Mouse (Mus musculus) right cerebral cortex, postnatal 10 days (tissue): ENCODE data around the gene Ipmk.

Experiments
- DNase-seq, 2 experiments: peaks; one replicate each; pipeline ENCODE4 v3.0.0; 2021; ENCODE audit warnings: low spot score in 2 of 2

Gene Ipmk

GRCm38 (mm10) chr10:71340195-71340594 lies 7.4 kb upstream of the Ipmk start:
- no peak for DNase-seq

DNA sequence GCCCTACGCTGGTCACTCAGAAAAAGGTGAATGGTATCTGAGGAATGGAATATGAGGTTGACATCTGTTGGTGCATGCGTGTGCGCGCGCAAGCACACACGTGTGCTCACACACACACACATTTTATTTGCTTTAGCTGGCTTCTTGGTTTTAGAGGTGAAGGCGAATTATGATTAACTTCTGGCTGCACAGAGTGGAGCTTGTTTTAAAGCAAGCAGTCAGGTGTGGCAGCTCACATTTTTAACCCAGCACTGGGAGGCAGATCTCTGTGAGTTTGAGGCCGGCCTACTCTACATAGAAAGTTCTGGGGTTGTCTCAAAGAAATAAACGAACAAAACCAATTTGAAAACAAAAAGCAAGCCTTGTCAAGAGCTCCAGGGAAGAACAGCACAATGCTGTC lies 6.3 kb upstream of the Ipmk start:
- no peak for DNase-seq

DNA sequence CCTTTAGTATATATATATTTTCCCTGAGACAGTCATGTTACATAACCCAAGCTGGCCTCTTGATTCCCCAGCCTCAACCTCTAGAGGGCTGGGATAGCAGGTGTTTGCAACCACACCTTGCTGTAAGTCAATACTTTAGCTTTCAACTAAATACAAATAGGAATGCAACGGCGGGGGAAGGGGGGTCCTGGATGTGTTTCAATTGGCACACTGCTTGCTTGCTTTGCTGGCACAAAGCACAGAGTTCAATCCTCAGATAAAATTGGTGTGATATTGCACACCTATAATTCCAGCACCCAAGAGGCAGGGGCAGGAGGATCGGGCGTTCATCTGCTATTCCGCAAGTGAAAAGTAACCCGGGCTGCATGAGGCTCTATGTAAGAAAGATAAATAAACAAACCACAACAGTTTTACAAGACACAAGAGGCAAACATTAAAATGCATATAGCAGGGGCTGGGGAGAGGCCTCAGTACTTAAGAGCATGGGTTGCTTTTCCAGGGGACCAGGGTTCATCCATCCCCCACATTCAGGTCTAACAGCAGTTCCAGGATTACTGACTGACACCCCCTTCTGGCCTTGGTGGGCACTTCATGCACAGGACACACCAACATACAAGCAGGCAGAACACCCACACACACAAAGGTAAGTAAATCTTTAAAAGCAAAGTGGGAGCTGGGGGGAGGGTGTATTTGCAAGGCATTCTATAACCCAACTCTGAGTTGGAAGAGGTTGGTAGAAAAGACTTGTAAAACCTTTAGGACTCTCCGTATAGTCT lies 5.3 kb upstream of the Ipmk start:
- no peak for DNase-seq

- no peak for DNase-seq
Observed at GRCm38 (mm10) chr10:71343130-71343529, 4.4 kb upstream of the Ipmk start.

DNA sequence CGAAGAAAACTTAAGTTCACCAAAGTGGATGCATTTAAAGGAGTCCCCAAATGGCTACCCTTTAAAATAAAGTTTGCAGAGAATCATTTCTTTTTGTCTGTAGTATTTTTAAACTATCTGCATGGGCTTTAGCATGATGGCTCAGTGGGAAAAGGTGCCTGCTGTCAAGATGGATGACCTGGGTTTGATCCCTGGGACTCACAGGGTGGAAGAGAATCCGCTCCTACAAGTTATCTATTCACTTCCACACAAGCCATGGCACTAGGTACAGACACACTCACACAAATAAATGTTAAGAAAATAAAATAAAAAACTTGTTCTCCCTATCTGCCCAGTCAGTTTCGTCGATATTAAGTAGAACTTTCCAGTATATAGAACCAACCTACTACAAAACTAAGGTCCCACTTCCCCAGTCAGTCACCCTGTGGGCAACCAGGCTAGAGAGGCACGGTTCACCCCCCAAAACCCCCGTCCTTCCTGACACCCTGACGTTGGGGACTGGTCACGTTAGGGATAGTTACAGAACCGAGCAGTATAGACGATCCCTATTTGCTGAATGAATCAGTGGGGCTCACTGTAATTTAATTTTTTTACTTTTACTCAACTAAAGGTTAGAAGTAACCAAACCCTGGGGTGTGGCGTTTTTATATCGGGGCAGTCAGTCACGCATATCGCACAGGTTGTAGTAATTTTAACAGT lies 3.8 kb upstream of the Ipmk start:
- no peak for DNase-seq

DNA sequence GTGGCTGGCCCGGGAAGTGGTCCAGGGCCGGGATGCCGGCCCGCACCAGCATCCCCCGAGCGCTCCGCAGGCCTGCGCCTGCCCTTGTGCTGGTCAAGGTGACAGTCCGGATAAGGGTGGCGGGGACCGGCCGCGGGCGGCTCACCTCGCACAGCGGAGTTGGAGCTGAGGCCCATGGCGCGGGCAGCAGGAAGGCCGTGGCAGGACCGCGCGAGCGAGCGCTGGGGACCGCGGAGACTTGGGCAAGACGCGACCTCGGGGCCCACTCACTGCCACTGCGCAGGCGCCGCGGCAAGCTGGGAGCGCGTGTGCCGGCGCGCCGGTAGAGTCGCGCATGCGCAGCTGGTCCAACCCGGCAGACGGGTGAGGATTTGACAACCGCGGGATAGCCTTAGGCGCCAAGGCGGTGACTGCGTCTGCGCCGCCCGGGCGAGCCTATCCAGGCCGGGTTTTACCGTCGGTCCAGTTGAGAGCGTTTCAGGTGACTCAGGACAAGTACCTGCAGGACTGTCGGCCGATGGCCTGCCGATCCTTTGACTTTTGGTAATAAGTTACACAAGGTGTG lies 2.9 kb upstream of the Ipmk start, which contains the start of gene Cisd1:
Gene Cisd1 (minus strand): TSS at position 376 of the 565 bp plus-strand sequence.
- DNase-seq: peak; percentile 96 to 97

DNA sequence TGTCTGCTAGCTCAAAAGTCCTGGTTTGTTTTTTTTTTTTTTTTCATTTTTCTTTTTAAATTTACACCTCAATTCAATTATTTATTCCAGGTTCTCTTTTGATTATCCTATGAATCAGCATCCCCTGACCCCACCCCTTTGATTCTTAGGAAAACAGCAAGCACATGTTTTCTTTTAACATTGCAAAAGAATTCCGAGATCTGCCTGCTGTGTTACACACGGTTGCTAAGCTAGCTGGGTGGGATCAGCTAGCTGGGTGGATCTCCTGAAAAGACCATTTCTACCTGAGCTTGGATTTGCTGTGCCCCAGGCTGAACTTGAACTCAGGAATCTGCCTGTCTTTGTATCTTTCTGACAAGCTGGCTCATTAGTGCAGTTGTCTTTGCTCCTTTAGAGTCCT lies 1.5 kb upstream of the Ipmk start:
- no peak for DNase-seq

- DNase-seq: peak; percentile 76 to 81
Observed at GRCm38 (mm10) chr10:71346722-71347508, 648 bp upstream of the Ipmk start.

DNA sequence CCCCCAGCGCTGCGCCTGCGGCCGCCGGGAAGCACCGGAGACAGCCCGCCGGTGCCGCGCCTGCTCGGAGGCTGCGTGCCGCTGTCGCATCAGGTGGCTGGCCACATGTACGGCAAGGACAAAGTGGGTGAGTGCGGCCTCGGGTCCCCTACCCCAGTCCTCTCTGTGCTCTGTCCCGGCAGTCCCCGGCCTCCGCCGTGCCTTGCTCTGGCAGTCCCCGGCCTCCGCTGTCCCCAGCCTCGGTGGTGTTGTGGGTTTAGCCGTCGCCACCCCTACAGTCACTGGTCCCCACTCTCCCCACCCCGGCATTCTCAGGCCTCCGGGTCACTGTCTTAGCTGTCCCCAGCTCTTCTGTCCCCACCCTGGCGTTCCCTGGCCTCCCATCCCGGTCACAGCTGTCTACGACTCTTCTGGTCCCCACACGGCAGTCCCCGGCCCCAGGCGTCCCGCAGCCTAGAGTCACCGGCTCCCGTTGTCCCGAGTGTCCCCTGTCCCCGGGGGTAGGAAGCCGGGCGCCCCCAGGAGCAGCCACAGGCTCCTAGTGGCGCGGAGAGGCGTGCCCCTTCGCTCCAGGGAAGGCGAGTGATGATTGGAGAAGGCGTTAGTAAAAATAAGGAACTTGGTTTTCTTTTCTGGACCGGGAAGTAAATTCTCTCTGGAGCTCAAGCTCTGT lies 537 bp downstream of the Ipmk start:
- DNase-seq: peak; percentile 39 to 69

DNA sequence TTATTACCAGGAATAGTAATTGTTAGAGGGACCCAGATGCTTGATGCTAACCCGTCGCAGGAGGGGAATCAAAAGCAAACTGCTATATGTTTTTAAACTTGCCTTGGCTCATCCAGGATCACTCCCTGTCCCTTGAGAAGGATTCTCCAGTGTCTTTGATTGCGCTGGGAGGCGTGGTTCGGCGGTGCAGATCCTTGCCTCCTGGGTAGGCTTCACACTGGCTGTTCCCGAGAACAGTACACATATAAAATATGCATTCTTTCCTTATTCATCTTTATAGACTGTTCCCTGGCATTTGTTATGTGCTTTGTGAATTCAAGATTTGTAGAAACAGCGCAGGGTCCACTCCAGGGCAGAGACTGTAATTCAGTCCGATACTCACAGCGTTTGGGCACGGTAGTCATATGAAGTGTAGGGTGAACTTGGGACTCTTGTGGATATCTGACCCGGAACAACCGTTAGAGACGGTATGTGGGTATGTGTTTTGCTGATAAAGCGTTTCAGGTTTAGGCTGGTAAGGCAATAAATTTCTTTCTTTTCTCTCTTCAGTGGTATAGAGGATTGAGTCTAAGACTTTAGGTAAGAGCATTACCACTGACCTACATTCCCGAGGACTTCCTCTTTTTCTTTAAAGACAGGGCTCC lies 1.2 kb downstream of the Ipmk start:
- peak in 1 of 2 experiments; percentile 44 for DNase-seq

GRCm38 (mm10) chr10:71349290-71349689 lies 1.7 kb downstream of the Ipmk start:
- DNase-seq: no peak

- DNase-seq: peak; percentile 46 to 73
Observed at GRCm38 (mm10) chr10:71351301-71351700, 3.7 kb downstream of the Ipmk start.

- no peak for DNase-seq
Observed at GRCm38 (mm10) chr10:71353850-71354249, 6.3 kb downstream of the Ipmk start.

GRCm38 (mm10) chr10:71354947-71355346 lies 7.4 kb downstream of the Ipmk start:
- DNase-seq: no peak

DNA sequence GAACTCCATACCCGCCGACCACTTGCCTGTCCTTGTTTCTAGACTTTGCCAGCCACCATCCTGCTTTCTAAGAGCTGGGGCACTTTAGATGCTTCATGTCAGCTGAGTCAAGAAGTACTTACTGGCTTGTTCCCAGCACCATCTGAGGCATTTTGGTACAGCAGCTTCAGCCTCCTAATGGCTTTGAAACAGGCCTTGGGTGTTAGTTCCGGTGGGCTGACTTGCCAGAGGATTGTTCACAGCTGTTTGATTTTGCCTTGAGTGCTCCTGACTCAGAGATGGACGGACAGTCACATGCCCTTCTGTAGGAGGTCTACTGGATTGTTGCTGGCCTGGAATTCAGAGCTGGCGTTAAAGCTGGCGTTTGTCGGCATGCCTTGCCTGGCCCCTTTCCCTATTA lies 13.5 kb downstream of the Ipmk start:
- no peak for DNase-seq

DNA sequence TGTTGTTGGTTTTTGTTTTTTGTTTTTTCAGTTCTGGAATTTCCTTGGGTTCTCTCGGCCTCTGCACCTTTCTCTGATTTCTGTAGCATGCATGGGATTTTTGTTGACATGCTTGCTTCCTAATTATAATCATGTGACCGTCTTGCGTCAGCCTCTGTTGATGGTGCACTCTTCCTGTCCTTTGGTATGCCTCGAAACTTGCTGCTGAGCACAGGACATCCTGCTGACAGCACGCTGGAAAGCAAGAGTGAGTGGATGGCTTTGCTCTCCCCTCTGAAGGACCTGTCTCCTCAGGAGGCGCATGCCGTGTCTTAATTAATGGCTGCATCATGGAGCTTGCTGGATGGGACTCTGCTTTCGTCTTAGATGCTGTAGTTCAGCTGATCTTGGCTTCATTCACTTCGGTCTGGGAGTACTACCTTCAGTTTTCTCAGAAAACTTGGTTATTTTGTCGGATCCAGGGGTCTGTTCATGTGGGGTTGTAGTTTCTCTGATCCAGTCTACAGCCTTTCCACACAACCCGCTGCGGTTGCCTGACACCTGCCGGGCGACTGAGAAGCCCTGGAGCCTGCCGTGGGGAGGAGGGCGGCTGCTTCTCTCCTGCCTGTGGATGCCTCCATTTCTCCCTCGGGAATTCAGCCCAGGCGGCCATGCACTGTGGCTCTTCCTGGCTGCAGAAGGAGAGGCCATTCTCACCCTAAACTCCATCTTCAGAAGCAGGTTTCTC lies 14.4 kb downstream of the Ipmk start:
- DNase-seq: no peak

- DNase-seq: no peak
Observed at GRCm38 (mm10) chr10:71363440-71363839, 15.9 kb downstream of the Ipmk start.

GRCm38 (mm10) chr10:71363858-71364257 lies 16.3 kb downstream of the Ipmk start:
- DNase-seq: no peak

DNA sequence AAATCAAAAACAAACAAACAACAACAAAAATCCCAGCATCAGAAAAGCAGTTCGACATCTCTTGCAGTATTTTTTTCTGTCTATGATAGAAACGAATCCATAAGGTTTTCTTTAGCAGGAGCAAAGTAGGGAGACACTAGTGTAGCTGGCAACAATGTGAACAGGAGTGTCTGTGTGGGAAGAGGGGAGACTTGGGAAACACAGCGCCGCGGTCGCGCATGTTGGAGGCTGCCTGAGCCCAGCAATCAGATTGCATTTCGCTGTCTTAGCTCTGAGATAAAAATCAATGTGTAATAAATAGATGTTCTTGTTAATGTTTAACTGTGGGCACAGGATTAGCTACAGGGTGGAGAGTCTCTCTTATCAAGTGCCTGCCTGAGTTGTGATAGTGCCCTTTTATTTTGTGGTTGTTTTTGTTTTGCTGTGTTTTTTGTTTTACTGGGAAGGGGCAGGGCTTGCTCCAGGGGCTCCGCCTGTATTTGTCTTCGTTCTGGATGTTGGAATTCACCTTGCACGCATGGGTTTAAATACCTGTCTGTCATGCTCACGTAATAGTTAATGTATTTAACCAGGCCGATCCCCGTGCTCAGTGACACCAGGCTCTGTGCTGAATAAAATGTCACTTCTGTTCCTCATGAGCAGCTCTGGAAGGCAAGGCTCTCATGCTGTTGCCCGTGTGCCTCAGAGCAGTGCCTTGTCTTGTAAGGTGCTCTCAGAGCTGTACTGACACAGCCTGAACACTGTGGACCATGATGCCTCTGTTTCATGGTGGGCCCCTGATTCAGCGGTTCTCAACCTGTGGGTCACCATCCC lies 20.8 kb downstream of the Ipmk start:
- DNase-seq: peak in 1 of 2 experiments; percentile 47
